Mouse (Mus musculus): ENCODE results near the gene Atox1. TPM values are rescaled to one million over a fixed set of nuclear protein-coding genes. Genes with fewer than 3 reads are reported as not detected.

Atox1 gene
- 245 and 392 TPM in 2 replicates for polyA plus RNA-seq (2012; rRNA removed)

DNA sequence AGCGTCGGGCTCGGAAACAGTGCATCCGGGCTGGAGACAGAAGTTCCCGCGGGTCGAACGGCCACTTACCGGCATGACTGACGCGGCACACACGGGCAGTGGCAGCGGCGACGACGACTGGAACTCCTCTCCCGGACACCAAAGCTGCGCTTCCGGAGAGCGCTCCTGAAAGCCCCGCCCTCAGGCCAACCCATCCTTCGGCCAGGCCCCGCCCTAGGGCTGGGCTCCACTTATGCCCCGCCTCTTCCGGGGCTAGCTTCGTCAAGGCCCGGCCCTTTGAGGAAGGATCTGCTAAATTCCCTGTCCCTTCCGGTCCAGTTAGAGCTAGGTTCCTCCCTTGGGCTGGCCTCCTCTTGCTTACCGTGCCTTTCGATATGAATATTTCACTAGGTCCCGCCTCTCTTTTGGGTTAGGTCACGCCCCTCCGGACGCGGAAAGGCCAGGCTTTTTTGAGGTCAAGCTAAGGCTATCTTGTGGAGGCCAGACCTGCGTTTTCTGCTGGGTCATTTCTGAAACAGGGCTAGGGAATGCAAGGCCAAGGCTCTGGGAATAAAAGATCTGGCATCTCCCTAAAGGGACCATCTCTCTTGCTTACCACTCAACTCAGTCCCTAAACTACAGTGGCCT, at the start of gene Atox1:
TSS of gene Atox1 (minus strand) at position 221 of the 627 bp plus-strand sequence.

DNA sequence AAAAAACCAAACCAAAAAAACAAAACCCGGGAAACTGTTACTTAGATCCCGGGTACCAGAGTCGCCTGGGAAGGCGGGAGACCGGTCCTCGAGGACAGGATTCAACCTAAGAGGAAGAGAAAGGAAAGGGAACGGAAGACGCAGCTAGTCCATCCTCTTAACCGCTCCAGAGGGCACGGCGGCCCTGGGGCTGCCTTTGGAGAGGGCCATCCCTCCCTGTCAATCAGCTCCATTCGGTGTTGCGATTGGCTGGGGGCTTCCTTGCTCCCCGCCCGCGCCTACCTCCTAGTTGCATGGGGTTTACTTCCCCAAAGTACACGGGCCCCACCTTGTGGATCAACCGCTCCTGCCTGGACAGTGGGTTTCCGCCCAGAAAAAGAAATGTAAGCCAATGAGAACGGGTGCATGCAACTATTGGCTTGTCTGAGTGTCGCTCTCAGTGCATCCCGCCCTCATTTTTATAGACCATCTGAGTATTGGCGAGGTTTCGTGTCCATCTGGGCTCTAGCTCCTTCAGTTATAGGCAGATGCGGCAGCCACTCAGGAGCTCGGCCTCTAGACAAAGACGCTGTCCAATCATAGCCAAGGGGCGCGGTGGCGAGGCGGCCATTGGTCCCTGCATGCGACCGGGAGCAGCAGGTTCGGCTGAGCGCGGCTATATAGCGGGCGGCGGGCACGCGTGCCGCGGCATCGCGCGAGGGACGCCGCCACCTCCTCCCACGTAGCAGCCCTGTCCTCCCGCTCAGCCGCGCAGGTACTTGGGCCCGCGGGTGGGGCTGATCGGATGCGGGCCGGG, 8.2 kb upstream of the Atox1 start, which contains the start of gene G3bp1:
TSS of gene G3bp1 (plus strand) at position 638 of the 796 bp plus-strand sequence.

DNA sequence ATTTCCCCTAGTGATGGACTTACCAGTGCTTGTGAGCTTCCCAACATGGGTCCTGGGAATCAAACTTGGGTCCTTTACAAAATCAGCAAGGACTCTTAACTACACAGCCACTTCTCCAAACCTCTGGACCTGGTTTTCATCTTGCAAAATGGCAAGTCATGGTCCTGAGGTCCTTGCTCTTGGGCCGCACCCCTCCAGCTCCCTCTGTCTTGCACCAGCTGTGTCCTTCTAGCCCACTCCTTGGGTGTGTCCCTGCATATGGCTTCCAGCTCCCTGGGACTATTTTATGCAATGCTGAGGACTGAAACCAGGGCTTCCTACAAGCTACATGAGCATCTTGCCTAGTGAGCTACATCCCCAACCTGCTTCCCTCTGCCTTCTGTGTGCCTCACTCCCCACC, 38.1 kb downstream of the Atox1 start, which contains the start of gene Sparc:
TSS of gene Sparc (minus strand) at position 206 of the 400 bp plus-strand sequence.

Other genes with a start within 250 kb of the Atox1 start
- 0.71 and 1.3 TPM in 2 replicates for gene Fat2, start 124.7 kb downstream of the Atox1 start, polyA plus RNA-seq (2012; rRNA removed)
- 362 and 426 TPM in 2 replicates for gene Sparc, start 38.1 kb downstream of the Atox1 start, polyA plus RNA-seq (2012; rRNA removed)
- gene G3bp1, start 8.4 kb upstream of the Atox1 start, polyA plus RNA-seq (2012; rRNA removed), result 7.7 and 10.5 TPM in 2 replicates
- not detected in 2 replicates for gene Glra1, start 147.0 kb upstream of the Atox1 start, polyA plus RNA-seq (2012; rRNA removed)

Data from stomach, adult 2 months (tissue).